ENCODE assay signal across 11 mouse cellular contexts in genomic region chr3:105711741-105712140, GRCm38 (mm10). TPM values are rescaled to one million over a fixed set of nuclear protein-coding genes. Genes with fewer than 3 reads are reported as not detected.
DNase-seq lines count a peak whose midpoint lies in the region; ATAC-seq lines count a peak whose summit lies in the region.
"Had no signal": no experiment of that assay in that cellular context is flagged by ENCODE, and none has a peak within 500 bp of the region (broad histone marks: within the 10 kb centered on the region; RNA-seq: fewer than 3 reads in every experiment).

No protein-coding gene starts in this region.

- peaks cover under 1% of the 10 kb centered on the region for H3K27me3 ChIP-seq in forebrain, embryonic 11.5 days (ENCODE audit: control insufficient read depth, insufficient read depth, low read length)

- ATAC-seq in forebrain, embryonic 11.5 days (replicated peaks; ENCODE audit: low FRiP score), result no peak
- ATAC-seq: intestine, embryonic 15.5 days had no signal

- no peak overlapping the region for H3K4me2 ChIP-seq in forebrain, embryonic 11.5 days (ENCODE audit: low read depth, low read length, severe bottlenecking)
- H3K4me2 ChIP-seq: forebrain, embryonic 12.5 days; intestine, embryonic 15.5 days had no signal

- intact Hi-C loops in left cerebral cortex, postnatal 4 days (cut with DNase I), result no loop called here
- intact Hi-C loops in left cerebral cortex, postnatal 14 days (cut with DNase I), result no loop called here
- intact Hi-C loops in gastrocnemius, postnatal 14 days (cut with DNase I; ENCODE audit: low total_unique reads), result no loop called here

- H3K4me3 ChIP-seq in forebrain, embryonic 11.5 days (ENCODE audit: low read depth, low read length), result no peak overlapping the region
- H3K4me3 ChIP-seq: forebrain, embryonic 12.5 days; intestine, embryonic 15.5 days had no signal

- H3K36me3 ChIP-seq in forebrain, embryonic 11.5 days (ENCODE audit: control insufficient read depth, insufficient read depth, low read length), result no peaks in the 10 kb centered on the region
- H3K36me3 ChIP-seq: forebrain, embryonic 12.5 days; intestine, embryonic 15.5 days had no signal

- H3K9ac ChIP-seq in forebrain, embryonic 11.5 days (ENCODE audit: low read length), result no peak overlapping the region
- H3K9ac ChIP-seq: forebrain, embryonic 12.5 days; intestine, embryonic 15.5 days had no signal

- no peaks in the 10 kb centered on the region for H3K4me1 ChIP-seq in forebrain, embryonic 11.5 days (replicated peaks; ENCODE audit: control insufficient read depth, insufficient read depth, low read length)

- DNase-seq in left cerebral cortex, postnatal 4 days, result peak; percentile 78
- DNase-seq in left cerebral cortex, postnatal 14 days (ENCODE audit: low spot score in 2 of 2), result no peak
- peak; percentile 60 to 68 for DNase-seq in cerebellum, postnatal 25 days
- peak; percentile 78 for DNase-seq in gastrocnemius, postnatal 14 days
- peak; percentile 23 for DNase-seq in lung, postnatal 36 days
- DNase-seq in c-Kit-positive CD71-positive TER-119-positive erythroid progenitor cells, embryonic 14.5 days (ENCODE audit: low spot score), result no peak
- no peak for DNase-seq in forebrain, embryonic 11.5 days (ENCODE audit: low spot score)
- DNase-seq: layer of hippocampus, adult 9-11 months; thymus, postnatal 25 days had no signal

- no peaks in the 10 kb centered on the region for H3K9me3 ChIP-seq in forebrain, embryonic 11.5 days (ENCODE audit: control insufficient read depth, low read length)
- H3K9me3 ChIP-seq: forebrain, embryonic 12.5 days; intestine, embryonic 15.5 days had no signal

- 74% methylated on average over 7 of the region's 7 CpGs for WGBS in forebrain, embryonic 11.5 days

- no peak overlapping the region for H3K27ac ChIP-seq in forebrain, embryonic 11.5 days (ENCODE audit: low read depth, low read length)
- H3K27ac ChIP-seq: forebrain, embryonic 12.5 days; intestine, embryonic 15.5 days had no signal

RNA-seq across cellular contexts. Expression of gene Inka2, which starts 7.3 kb away (rescaled TPM):
- total RNA-seq in left cerebral cortex, postnatal 4 days (2021), result 10 to 100 TPM; 14.7 to 15.5 TPM
- 100 to 1,000 TPM in 1 of 2 experiments, 10 to 100 TPM in 1; 75.4 to 105 TPM for total RNA-seq in left cerebral cortex, postnatal 14 days (2021)
- total RNA-seq in gastrocnemius, postnatal 14 days (2021), result 1 to 10 TPM; 5.7 to 8.8 TPM
- 1.8 and 2.9 TPM in 2 replicates for polyA plus RNA-seq in forebrain, embryonic 11.5 days (2014; fragmentation: Nextera tagmentation; extraction: Ambion mirVana)

RNA-seq across cellular contexts. Expression of gene Ddx20, which starts 24.4 kb away (rescaled TPM):
- total RNA-seq in left cerebral cortex, postnatal 4 days (2021), result 10 to 100 TPM; 15.3 to 16.3 TPM
- 10 to 100 TPM; 11.1 to 11.4 TPM for total RNA-seq in left cerebral cortex, postnatal 14 days (2021)
- total RNA-seq in gastrocnemius, postnatal 14 days (2021), result 1 to 10 TPM; 6.7 to 7.6 TPM
- 47.6 and 52.9 TPM in 2 replicates for polyA plus RNA-seq in forebrain, embryonic 11.5 days (2014; fragmentation: Nextera tagmentation; extraction: Ambion mirVana)

Comparison
In these comparisons a context has a peak if more than half of its experiments do, and no peak if none do; other contexts are left out.
1. DNase-seq: peak in left cerebral cortex, postnatal 4 days (single experiment), cerebellum, postnatal 25 days (2 of 2), gastrocnemius, postnatal 14 days (single experiment) and lung, postnatal 36 days (single experiment); none in left cerebral cortex, postnatal 14 days (0 of 2), c-Kit-positive CD71-positive TER-119-positive erythroid progenitor cells, embryonic 14.5 days (single experiment) and forebrain, embryonic 11.5 days (single experiment).
2. RNA of gene Inka2, which starts 7.3 kb away (total RNA-seq): 75.4 to 105 TPM in left cerebral cortex, postnatal 14 days; 14.7 to 15.5 TPM in left cerebral cortex, postnatal 4 days and 5.7 to 8.8 TPM in gastrocnemius, postnatal 14 days; every median in the first group is over 4 times any median in the second.